Mouse (Mus musculus): ENCODE measurements around the gene Ahnak.
A peak's percentile ranks its signal among the peaks of the same experiment; 100 is the strongest.

DNA sequence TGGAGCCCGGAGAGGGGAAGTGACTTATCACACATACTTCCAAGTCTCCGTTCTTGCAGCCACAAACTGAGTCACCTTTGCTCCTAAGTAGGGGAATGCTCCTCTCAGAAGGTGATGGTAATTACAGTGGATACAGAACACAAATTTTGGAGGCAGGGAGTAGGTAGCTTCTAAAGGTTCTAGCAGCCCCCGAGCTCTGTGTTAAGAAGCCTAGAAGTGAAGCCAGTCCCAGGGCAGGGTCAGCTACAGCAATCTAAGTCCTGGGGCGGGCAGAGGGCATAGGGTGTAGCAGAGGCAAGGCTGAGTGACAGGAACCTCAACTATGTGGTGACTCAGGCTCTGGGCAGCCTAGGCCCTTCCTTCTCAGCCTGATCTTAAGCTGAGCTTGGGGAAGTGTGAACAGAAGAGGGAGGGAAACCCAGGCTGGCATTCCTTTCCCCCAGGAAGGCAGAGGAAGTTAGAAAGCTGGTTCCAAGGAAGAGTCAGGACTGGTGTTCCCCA lies 5.9 kb upstream of the Ahnak start:
- peak; percentile 77 for TF ChIP-seq GATA1 (IDR thresholded peaks at IDR 0.05; ENCODE audit: low read depth, low read length)
- TF ChIP-seq HCFC1 (IDR thresholded peaks at IDR 0.05; ENCODE audit: low read depth, low read length), result no peak
- no peak for TF ChIP-seq MAZ (IDR thresholded peaks at IDR 0.05; ENCODE audit: low read depth, low read length)
- no peak for TF ChIP-seq CTCF (IDR thresholded peaks at IDR 0.05 in 2 of 3, conservative IDR thresholded peaks at IDR 0.05 in 1 of 3; ENCODE audit: control insufficient read depth in 1 of 3, insufficient read depth in 1 of 3, low read depth in 2 of 3, low read length in 3 of 3, poor library complexity in 1 of 3, severe bottlenecking in 1 of 3)
- no peak for TF ChIP-seq GABPA (IDR thresholded peaks at IDR 0.05; ENCODE audit: low read depth, low read length)
- no peak for TF ChIP-seq ZC3H11A (IDR thresholded peaks at IDR 0.05; ENCODE audit: low read depth, low read length)
- no peak for TF ChIP-seq UBTF (IDR thresholded peaks at IDR 0.05; ENCODE audit: borderline replicate concordance, insufficient read depth, low read depth, low read length)
- no peak for TF ChIP-seq MAFK (IDR thresholded peaks at IDR 0.05; ENCODE audit: borderline replicate concordance, low read depth, low read length)
- TF ChIP-seq E2F4 (IDR thresholded peaks at IDR 0.05; ENCODE audit: borderline replicate concordance, low read depth, low read length), result no peak
- peak; percentile 4; the same call in 1 of the 2 replicates for TF ChIP-seq SMC3 (IDR thresholded peaks at IDR 0.05; ENCODE audit: low read depth, low read length)
- no peak for TF ChIP-seq SIN3A (IDR thresholded peaks at IDR 0.05; ENCODE audit: low read length)

All from MEL (cell line).